Mouse (Mus musculus) activated CD4-positive, CD25-positive, alpha-beta regulatory T cell, adult 4 months (primary cell): ENCODE measurements around the gene Stk11. TPM values are rescaled to one million over a fixed set of nuclear protein-coding genes. Genes with fewer than 3 reads are reported as not detected.
"Not testable (repeated sequence)": the region's sequence is repeated elsewhere in the genome, so short reads cannot be mapped to it uniquely, and the experiment has no call there.

ENCODE experiments used
- ATAC-seq: one replicate; pipeline ENCODE4 v1.8.0; 2017
- polyA plus RNA-seq, 2 experiments: library from polyadenylated mRNA; unstranded; fragments of 100-300 nt; shearing (Covaris generic); gene quantifications; one replicate each; pipeline ENCODE4 v1.2.1; 2017

Stk11 gene
- polyA plus RNA-seq, 2 experiments from 2014 or later = 22.1 to 25.4 TPM

- no peak for ATAC-seq
Observed at GRCm38 (mm10) chr10:80157141-80157929, 41.7 kb downstream of the Stk11 start.

DNA sequence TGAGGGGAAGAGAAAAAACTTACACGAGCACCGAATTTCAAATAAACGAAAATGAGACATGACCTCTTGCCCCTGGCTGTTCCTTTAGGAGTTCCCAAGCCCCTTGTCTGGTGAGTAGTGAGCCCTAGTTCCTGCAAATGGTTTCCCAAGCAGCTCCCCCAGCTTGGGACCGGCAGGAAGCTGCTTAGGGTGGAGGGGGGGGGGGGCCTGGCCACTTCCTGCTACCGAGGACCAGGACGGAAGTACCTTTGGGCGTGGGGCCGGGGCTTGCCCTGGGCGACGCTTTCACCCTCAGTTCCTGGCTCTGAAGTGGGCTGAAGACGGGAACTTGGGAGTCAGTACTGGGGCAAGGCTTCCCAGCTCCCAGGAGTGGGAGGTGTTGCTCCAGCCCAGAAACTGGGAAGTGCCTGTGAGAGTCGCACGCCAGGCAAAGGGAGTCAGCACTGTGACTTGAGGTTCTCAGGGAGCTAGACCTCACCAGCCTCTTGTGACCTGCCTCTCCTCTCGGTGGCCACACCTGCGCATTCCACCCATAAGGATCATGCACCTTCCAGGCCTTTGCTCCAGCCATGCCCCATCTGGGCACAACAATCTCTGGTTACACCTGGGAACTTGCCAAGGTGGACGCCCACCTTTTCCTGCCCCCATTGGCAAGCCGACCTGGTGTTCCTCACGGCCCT is 42.8 kb downstream of the Stk11 start:
- ATAC-seq = peak; percentile 40

GRCm38 (mm10) chr10:80159021-80159560 is 43.5 kb downstream of the Stk11 start:
- peak; percentile 3 for ATAC-seq

GRCm38 (mm10) chr10:80159561-80160454 is 44.2 kb downstream of the Stk11 start:
- ATAC-seq = peak; percentile 77

- ATAC-seq = no peak
Observed at GRCm38 (mm10) chr10:80160455-80161371, 45.1 kb downstream of the Stk11 start.

- no peak for ATAC-seq
Observed at GRCm38 (mm10) chr10:80161522-80162242, 46.1 kb downstream of the Stk11 start.

DNA sequence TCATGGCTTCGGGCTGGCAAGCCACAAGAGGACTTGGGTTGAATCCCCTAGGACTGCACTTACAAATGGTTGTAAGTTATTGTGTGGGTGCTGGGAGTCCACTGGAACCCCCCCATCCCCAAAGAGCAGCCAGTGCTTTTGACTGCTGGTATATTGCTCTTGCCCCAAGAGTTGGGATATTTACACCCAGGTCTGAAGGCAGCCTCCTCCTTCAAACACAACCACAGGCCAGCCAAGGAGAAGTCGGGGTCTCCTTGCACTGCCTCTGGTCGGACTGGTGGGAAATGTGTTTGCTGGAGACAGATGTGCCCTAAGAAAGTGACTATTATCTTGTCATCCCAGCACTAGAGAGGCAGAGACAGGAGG is 46.6 kb downstream of the Stk11 start:
- ATAC-seq = no peak

- ATAC-seq = no peak
Observed at GRCm38 (mm10) chr10:80162716-80163299, 47.2 kb downstream of the Stk11 start.

DNA sequence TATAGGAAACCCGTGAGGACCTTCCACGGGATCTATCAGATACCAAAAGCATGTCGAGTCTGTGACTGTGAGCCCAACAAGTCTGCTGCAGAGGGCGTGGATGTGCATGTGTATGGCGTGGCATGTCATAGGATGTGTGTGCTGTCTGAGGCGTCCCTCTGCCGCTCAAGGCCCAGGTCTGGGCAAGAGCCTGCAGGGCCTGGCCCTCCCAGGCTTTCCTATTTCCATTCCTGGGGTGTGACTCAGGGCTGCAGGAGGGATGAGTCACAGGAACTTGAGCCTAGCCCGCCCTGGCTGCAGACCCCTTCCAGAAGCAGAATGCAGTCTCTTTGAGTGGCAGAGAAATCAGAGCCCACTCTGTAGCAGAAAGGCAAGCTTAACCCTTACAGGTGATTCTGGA is 48.1 kb downstream of the Stk11 start:
- no peak for ATAC-seq

DNA sequence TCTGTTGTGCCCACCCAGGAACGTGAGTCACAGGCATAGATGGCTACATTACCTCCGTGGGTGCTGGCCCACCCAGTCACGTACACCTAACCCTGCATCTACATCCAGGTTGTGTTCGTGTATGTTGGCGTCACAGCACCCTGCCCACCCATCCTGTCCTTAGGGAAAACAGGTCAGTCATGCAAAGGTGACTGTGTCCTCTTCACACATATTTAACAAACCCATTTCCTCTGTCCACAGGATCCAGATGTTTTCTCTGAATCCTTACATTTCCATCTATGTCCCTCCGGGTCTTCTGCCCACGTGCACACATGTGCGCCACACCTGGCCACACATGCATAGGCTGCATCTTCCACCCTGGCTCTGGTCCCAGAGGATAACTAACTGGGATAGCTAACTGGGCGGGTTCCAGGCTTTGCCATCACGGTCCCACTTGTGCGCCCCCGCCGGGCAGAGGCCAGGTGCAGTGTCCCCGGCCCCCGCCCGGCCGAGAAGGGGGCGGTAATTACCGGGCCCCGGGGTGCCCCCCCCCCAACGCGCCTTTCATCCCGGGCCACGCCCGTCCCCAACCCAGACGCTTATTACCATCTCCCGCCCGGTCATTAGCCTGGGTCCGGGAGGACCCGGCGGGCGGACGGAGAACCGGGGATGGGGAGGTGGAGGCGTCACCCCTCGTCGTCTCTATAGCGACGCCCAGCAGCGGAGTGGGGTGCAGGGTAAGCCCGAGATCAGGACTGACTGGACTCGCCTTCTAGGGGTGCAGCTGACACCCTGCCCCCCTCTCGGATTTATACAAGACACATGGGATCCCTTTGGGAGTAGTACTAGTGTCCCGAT is 48.8 kb downstream of the Stk11 start:
- no peak for ATAC-seq

- ATAC-seq = peak; percentile 17
Observed at GRCm38 (mm10) chr10:80164998-80165344, 49.4 kb downstream of the Stk11 start.

DNA sequence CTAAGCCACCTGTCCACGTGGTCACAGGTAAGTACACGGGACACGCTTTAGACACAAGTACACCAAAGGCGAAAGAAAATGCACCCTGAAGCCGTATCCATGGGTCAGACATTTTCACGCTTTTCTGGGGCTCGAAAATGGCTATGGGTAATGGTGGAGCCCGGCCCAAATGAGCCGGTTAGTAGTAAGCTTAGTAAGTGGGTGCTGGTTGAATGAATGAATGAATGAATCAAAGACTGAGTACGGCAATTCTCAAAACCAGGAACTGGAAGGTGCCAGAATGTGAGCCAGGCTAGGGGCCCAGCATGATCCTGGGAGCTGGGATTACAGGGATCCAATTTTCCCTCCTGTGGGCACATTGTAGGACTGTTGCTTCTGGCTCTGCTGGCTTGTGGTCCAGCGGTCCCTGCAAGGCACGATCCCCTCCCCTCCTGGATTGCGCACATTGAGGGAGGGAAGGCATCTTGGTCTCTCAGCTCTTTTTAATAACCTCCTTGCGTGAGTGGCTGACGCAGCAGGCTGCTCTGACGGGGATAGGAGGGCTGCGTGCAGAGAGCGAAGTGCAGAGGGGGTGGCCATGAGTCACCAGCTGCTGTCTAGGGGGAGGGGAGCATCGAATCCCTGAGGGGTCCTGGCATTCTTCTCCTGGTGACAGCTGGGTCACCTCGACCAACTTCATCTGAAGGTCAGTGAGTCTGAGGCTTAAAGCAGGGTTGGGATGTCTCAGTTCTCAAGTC is 50.0 kb downstream of the Stk11 start, which contains the start of gene Cirbp:
TSS of gene Cirbp (plus strand) at position 594 of the 737 bp plus-strand sequence.
- no peak for ATAC-seq

DNA sequence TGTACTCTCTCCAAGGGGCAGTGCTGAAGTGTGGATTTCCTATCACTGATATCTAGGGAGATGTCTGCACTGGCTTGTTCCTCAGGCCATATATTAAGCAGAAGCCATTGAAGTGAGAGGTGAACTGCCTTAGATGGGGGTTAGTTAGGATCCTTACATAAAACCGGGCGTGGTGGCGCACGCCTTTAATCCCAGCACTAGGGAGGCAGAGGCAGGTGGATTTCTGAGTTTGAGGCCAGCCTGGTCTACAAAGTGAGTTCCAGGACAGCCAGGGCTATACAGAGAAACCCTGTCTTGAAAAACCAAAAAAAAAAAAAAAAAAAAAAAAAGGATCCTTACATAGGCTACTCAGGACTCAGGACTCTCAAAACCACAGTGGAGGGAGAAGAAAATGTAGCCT is 50.5 kb downstream of the Stk11 start:
- ATAC-seq = not testable (repeated sequence)

- ATAC-seq = peak; percentile 88
Observed at GRCm38 (mm10) chr10:80167460-80168037, 51.9 kb downstream of the Stk11 start.

GRCm38 (mm10) chr10:80168038-80168661 is 52.5 kb downstream of the Stk11 start:
- no peak for ATAC-seq

- ATAC-seq = no peak
Observed at GRCm38 (mm10) chr10:80169070-80169469, 53.5 kb downstream of the Stk11 start.

GRCm38 (mm10) chr10:80169651-80170050 is 54.0 kb downstream of the Stk11 start:
- no peak for ATAC-seq

DNA sequence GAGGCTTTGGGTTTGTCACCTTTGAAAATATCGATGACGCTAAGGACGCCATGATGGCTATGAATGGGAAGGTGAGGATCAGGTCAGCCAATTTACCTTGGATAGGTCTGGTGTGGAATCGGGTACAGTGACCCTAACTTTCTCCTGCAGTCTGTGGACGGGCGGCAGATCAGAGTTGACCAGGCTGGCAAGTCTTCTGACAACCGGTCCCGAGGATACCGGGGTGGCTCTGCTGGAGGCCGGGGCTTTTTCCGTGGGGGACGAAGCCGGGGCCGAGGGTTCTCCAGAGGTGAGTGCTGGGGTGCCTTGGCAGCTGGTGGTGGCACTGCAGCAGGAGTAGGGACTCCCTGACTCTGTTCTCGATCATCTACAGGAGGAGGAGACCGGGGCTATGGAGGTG is 54.4 kb downstream of the Stk11 start:
- no peak for ATAC-seq
